Mouse (Mus musculus) spleen, embryonic (tissue): ENCODE measurements around the gene Fyb.

Experiments
- CTCF ChIA-PET: fragments of 350-600 bp; sonication (Branson Sonifier 250); formaldehyde crosslinking; loops from one replicate; lab custom pipeline; 2022; lab: Charles Lee

The Fyb gene

DNA sequence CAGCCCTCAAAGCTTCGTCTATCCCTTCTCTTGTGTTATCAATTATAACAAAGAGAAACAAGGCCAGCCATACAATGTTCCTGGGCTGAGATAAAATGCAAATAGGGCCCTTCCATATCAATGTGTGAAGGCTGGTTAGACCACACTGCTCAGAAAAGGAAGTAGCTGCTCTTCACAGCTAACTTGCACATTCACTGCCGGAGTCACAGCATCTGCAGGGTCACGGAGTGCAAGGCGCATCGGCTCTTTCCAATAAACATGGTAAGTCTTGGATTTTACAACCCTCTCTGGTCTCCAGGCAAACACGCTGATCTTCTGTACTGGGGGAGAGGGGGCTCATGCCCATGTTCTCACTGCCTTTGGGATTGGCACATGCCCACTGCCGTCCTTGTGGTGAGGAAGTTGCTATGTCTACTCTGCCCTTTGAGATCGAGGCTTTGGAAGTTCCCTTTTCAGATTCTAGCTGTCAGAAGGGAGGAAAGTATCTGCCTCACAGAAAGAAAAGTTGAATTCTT, at the start of gene Fyb:
Fyb (plus strand) TSS at position 201 of the 515 bp plus-strand sequence.
- CTCF ChIA-PET = no interaction called here

DNA sequence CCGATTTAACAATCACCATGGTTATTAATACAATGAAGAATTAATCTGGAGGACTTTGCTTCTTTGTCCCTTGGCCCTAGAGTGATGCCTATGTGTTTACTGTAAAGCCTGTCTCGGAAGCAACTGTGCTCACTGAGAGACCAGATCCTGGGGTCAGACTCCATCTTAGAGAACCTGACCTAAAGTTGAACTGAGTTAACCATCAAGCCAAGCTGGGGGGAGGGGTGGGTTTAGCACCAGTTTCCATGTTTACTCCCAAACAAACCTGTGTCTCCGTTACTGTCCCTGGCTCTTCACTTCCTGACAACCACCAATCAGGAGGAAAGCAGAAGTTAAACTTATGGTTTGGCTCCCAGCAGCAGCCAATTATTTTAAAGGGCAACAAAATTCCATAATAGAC, 39.1 kb upstream of the Fyb start:
- CTCF ChIA-PET = no interaction called here

DNA sequence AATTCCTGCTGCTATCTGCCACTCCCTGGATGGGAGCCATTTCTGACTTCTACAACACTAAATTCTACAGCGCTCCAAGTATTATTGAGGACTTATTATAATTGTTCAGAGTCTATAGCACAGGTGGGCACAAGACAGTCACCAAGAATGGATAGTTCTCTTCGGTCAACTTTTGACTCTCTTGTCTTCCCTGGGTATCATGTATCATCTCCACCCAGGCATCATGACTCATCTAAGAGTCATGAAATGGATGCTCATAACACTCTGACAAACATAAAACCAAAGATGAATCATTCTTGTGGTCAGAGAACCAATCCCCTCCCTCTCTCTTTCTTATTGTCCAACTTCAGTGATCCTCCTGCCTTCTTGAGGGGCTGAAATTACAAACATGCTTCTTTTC, 30.3 kb upstream of the Fyb start:
- CTCF ChIA-PET = no interaction called here

DNA sequence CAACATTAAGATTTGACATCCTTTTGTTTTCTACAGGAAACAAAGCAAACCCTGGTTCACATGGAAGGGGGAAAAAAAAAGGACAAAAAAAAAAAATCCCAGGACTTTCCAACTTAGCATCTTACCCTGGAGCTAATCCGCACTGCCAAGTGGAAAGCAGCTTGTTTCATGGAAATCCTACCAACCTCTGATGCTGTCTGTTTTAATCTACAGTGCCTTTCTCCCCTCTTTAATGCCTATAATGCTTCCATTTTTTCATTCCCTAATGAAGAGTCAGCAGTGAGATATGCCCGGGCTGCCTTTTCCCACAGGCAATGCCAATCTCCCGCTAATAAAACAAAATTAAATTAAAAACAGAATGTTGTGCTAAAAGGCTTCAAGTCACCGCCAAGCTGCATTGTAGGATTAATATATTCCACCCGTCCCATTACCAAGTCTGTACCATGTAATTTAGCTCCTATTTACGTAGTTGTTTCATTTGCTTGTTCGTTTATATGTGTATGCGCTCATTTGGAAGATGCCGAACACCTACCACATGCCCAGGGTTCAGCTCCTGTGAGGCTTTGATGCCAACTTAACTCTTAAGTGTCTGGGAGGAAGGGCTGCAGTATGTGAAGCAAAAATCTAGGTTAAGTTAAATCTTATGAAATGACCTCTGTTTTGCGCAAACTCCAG, 24.1 kb upstream of the Fyb start:
- CTCF ChIA-PET = interaction anchor here (0.7 to 1.0 kb wide), 2 partner anchors 61 to 71 kb away, joined by 3 to 4 read pairs; no protein-coding TSS in a partner anchor

DNA sequence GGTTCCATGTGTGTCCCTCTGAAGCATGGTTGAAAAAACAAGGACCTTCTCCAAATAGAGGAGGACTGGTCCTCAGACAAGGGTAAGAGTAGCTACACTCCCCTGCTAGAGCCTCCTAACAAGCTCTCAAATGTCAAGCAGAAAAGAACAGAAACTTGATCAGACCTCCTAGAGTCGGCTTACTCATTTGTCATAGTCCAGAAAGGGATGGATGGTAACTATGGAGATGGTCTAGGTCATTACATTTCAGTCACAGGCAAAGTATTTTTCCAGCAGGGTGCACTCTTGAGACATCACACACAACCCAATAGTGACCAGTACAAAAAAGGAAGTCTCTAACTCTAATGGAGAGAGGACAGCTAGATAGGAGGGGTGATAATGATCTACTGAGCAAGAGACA, 21.9 kb upstream of the Fyb start:
- CTCF ChIA-PET = interaction anchor here (0.7 kb wide), 1 partner anchor 70 kb away, joined by 3 read pairs; no protein-coding TSS in a partner anchor

DNA sequence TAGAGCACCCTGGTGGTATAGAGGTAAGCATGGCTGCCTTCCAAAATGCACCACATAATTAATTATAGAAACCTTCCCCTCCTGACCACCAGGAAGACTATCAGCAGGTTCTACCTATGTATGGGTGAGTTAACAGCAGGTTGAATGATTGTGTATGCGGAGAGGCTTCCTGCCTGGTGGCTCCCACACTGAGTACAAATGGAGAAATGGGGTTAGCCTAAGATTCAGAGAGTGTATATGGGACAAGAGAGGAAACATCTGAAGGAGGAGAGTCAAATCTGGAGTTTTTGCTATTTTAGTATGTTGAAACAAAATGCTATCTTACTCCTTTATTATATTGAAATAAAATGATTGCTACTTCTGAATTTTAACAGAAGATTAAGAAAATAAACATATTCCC, 5.1 kb upstream of the Fyb start:
- CTCF ChIA-PET = no interaction called here

DNA sequence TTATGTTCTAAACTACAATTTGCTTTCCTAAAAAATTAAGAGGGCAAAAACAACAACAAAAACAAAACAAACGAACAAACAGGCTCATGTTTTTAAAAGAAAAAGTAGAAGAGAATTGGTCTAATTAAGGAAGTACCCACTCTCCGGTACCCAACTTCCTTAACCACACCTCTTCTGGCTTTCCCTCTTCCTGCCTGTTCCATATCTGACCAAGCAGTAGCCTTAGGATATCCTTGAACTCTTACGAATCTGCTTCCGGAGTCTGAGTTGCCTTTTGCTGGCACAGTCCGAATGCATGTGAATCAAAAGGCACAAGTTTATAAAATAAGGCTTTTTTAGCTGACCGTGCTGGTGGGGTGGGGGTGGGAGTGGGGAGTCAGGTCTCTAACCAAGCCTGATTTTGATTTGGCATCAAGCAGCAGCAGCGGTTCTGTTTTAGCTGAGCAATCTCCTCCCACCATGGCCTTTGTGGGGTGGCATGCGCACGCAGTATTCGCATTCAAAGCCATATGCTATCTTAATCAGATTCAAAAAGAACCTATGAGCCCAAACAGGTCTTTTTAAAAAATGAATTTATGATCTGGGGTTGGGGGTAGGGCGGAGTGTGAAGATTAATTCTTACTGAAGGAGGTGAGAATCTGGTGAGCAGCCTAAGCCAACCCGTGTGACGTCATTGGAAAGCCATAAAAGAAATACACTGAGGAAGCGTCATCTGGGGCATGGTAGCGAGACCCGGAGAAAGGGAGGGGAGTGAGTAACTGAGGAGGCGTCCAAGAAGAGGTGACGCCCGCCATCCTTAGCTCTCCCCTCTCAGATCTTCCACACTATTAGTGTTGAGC, 3.0 kb upstream of the Fyb start:
- CTCF ChIA-PET = no interaction called here

DNA sequence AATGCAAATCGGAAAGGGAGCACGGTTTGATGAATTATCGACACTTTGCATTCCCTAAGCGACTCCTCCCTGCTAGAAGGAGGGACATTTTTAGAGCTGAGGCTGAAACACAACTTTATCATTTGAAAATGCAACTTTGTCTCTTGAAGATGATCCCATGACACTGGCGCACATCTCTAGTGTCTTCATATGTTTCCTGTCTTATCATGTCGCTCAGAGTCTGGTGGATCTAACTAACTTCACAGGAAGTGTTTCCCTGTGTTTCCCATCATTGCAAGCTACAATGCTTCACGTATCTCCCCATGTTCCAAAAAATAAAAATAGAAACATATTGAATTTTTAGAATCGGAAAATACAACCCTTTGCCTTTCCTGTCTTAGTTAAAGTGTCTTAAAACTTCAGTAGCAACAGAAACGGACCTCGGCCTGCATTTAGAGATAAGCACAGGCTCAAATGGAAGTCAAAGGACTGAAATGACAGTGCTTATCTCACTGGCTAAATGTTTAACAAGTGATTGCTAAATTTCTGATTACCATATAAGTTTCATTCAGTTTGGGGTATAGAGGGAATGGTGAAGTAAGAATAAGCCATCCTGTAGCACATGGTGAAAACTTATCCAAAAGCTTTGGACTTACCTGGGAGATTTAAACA, 2.0 kb upstream of the Fyb start:
- CTCF ChIA-PET = no interaction called here

DNA sequence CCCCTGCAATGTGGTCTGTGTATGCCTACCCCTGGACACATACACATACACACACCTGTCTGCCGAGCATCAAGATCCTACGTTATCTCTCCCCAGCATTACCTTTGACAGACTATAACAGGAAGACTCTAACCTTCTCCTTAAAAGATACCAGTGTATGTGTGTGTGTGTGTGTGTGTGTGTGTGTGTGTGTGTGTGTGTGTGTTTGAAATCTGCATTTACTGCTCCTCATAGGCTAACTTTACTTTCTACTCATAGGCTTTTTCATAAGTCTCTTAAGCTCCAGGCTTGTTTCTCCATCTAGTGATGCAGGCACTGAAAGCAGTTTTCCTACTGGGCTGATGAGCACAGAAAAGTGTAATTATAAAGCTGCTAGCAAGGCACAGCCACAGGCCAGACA, 2.1 kb downstream of the Fyb start:
- CTCF ChIA-PET = no interaction called here

DNA sequence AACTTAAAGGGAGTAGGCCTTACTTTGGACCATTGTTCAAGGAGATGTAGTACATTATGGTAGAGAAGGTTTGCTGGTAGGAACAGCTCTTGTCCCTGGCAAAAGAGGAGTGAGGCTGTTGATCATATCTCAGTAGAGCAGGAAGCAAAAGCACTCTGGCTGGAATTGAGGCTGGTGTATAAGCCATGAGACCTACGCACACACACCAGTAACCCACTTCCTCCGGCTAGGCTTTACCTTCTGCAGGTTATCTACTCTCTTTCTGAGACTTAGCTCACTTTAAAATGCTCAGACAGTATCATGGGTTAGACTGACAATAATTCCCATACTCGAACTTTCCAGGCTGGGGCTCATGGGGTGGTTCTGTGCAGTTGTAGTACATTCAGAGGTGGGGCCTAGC, 2.7 kb downstream of the Fyb start:
- CTCF ChIA-PET = no interaction called here

DNA sequence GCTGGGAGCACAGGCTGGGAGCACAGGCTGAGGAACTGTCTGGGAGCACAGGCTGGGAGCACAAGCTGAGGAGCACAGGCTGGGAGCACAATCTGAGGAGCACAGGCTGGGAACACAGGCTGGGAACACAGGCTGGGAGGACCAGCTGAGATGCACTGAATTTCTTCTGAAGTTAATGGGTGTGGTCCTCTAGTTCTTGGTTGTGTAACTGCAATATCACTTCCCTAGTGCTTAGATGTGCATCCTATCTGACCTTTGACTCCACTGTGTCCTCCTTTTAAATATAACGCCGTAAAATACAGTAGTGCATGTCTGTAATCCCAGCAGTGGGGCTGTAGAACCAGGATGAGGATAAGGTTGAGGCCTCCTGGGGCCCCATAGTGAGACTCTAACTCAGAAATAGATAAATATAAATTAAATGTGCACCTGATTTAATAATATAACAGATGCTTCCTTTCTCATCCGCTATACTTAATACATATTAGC, 11.2 kb downstream of the Fyb start:
- CTCF ChIA-PET = no interaction called here

DNA sequence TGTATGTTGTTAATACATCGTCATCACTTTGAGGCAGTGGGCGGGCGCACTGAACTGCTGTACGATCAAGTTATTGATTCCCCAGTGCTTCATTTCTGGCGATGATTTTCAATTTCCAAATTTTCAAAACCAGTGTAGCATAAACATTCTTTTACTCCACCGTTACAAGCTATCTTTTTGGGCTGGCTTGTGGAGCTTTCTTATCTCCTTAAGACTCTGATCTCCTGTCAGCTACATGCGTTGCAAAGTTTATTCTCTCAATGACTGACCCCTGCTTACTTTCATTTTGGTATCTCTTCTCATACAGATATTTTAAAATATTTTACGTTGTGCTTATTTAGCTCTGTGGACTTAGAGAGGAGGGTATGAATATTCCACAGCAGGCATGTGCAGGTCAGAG, 11.9 kb downstream of the Fyb start:
- CTCF ChIA-PET = no interaction called here

DNA sequence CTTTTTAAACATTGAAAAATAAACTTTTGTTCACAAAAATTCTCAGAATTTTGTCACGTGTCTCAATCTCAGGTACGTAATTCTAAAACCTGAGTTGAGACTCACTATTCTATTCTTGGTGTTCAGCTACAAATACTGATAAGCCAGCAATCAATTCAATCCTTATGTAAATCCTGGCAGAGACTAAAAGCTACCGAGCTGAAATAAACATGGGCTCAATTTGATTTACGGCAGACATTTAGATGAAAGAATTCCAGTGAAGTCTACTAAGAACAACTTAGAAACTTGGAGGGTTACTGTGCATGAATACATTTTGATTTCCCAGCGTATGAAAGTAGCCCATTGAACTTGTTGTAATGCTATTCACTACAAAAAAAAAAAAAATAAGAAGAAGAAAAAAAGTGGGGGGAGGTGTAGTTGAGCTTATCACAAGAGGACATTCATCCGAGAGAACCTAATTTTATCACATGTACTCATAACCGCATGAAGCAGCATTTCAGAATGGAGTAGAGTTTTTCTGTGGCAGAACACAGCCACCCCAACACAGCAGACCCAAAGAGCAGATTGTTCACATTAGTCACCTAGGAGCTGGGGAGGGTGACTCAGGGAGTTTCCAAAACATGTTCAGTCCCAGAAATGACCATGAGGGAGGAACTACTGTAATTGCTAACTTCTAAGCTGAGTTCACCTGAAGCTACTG, 17.1 kb downstream of the Fyb start:
- CTCF ChIA-PET = no interaction called here

DNA sequence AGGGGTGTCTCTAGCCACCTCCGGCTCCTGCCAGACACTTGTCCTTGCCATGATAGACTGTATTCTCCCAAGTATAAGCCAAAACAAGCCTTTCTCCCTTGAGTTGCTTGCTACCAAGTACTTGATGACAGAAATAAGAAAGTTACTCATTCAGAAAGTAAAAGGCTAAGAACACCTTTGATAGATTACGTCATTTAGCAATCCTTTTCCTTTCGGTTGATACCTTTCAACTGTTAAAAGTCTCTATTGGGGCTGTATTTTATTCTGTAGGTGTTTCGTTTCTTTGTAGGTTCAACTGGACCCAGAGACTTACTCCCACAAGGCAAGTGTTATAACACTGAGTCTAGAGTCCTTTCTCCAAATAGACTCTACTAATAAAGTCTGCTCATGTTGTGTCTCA, 26.3 kb downstream of the Fyb start:
- CTCF ChIA-PET = no interaction called here

DNA sequence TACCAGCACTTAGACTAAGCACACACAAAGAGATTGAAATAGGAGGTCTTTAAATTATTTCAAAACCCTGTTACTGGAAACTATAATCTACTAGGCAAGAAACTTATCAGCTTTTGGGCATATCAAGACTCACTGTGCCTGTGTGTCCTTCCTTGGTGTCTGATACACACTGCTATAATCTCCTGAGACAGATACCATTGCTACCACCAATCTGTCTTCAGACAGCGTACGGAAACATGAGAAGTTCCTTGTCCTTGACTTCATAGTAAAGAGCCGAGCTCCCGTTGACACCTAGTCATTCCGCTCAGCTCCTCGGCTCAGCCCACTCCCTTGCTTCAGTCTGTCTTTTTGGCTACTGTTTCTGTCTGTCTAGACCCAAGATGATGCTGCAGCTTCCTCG, 29.2 kb downstream of the Fyb start:
- CTCF ChIA-PET = no interaction called here

DNA sequence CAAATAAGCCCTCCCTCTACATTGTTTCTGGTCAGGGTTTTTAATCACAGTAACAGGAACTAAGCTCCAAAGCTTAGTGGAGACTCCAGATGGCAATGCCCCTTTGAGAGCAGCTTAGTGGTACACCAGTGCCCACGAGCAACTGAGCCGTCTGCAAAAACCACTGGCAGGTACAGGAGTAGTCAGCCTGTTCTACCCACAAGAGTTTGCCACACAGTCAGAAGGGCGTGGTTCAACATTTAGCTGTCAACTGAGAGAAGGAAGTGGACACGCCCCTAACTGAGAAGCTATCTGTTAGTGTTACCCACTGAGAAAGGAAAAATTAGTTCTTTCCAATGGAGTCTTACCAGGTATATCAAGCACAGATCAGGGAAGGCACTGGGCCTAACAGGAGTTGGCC, 32.1 kb downstream of the Fyb start:
- CTCF ChIA-PET = interaction anchor here (0.7 kb wide), 1 partner anchor 83 kb away, joined by 17 read pairs; no protein-coding TSS in a partner anchor

DNA sequence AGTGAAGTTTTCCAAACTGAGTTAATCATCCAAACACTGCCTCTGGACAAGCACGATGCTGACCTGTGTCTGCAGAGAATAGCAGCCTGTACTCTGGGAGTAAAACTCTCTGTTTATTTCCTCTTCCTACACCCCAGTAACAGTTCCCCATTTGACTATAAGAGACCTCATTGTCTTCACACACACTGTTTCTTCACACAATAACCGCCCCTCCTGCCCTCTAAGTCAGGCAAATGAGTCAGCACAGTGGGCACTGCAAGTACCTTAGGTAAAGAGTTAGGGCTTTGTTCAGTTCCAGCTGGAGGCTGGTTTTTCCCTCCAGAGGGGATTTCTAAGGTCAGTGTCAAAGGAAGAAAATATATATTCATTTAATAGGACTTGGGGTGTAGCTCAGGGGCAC, 32.9 kb downstream of the Fyb start:
- CTCF ChIA-PET = no interaction called here

DNA sequence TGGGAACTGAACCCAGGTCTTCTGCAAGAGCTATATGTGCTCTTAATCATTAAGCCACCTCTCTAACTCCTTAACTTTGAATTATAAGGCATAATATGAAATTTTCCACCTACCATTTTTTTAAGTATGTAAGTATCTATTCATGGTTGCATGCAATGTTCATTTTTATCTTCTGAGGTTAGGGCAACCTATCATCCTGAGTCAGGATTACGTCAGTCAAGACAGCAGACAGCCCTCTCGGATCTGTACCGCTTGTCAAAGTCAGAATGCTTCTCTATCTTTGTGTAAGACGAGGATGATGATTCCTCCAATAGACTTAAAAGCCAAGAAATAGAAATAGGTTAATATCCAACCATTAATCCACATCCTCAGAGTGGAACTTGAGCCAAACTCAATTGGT, 33.6 kb downstream of the Fyb start:
- CTCF ChIA-PET = no interaction called here

DNA sequence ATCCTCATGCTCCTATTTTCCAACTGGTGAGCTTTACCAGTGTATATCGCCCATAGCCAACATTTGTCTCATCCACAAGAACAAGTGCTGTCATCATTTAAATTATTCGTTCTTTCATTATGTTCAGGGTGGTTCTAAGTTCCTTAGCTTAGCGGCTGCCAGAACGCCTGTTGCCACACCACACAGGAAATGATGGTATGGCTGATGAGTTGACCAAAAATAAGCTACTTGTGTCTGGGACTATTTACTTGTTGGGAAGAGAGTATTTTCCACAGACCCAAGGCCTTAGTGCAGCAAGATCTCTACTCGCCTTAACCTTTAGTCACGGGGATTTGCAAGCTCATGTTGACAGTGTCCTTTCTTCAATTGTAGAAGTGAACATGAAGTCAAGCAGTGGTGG, 34.3 kb downstream of the Fyb start:
- CTCF ChIA-PET = no interaction called here

DNA sequence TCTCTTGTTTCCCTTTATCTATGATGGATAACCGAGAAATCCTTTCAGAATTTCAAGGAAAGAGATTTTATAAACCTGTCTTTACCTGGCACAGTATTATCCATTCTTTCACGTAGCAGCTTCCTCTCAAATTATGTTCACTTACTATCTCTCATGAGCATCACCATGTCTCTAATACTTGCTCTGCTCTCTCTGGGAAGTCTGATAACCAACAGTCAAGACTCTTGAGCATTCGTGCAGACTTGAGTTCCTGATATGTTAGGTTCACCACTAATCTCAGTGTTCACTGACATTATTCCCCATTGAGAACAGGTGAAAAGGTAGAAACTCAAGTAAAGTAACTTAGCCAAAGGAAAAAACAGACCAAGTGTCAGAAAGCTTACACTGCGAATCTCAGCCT, 34.9 kb downstream of the Fyb start:
- CTCF ChIA-PET = no interaction called here

DNA sequence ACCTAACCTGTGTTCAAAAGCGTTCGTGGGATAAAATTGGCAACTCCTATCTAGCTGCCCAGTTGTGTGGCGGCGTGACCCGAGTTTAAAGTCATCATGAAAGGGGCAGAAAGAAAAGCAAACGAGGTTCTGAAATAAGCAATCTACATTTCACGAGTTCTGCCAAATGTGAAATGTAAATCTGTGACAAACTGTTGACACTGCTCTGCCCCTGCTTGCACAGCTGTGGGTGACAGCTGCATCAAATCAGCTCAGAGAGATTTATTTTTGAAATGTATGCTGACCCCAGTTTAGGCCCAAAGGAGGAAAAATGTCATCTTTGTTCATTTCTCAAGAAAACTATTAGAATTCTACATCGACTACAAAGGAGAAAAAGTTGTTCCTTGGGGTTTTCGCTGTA, 36.5 kb downstream of the Fyb start:
- CTCF ChIA-PET = no interaction called here

DNA sequence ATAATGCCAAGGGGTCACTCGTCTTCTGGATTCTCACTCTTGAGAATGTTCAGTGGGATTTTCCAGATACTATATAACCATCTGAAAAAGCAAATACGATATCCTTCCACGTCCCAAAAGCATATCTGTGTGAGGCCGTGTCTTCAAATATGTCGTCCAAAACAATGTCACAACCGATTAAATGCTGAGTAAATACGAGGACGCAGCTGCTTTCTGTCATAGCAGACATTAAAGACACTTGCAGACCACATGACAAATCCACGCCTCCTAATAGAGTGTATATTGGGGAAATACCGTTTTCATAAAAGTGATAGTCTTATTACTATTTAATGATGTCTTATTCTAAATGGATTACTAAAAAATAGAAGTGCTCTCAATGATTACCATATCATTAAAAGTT, 38.0 kb downstream of the Fyb start:
- CTCF ChIA-PET = no interaction called here
